Mouse (Mus musculus): Measurements from ENCODE around the gene Vsig10l. TPM values are rescaled to one million over a fixed set of nuclear protein-coding genes. Genes with fewer than 3 reads are reported as not detected.

The Vsig10l gene
- polyA plus RNA-seq (2015; fragmentation: Nextera tagmentation; extraction: Ambion mirVana), result 18.1 and 21.7 TPM in 2 replicates

GRCm38 (mm10) chr7:43462851-43463250 lies at the start of gene Vsig10l:
TSS of gene Vsig10l (plus strand) at chr7:43463151.
- WGBS, result 59% methylated on average over 4 of the region's 4 CpGs

GRCm38 (mm10) chr7:43417298-43417697 lies 45.7 kb upstream of the Vsig10l start:
- H3K9me3 ChIP-seq, result no peaks in the 10 kb centered on the region
- H3K4me2 ChIP-seq, result no peak overlapping the region
- no peak overlapping the region for H3K27ac ChIP-seq
- no peaks in the 10 kb centered on the region for H3K4me1 ChIP-seq
- H3K36me3 ChIP-seq, result no peaks in the 10 kb centered on the region
- ATAC-seq (ENCODE audit: insufficient number of reproducible peaks, low FRiP score, low TSS enrichment, low read depth), result no peak
- H3K27me3 ChIP-seq, result no peaks in the 10 kb centered on the region
- H3K4me3 ChIP-seq, result no peak overlapping the region
- 87% methylated on average over 10 of the region's 10 CpGs for WGBS
- no peak overlapping the region for H3K9ac ChIP-seq

More at GRCm38 (mm10) chr7:43462851-43463250, at the start of gene Vsig10l:
- no peak within 1 kb of the TSS for H3K27ac ChIP-seq
- H3K27me3 ChIP-seq, result peaks cover 25% of the 10 kb centered on the region
- no peak for ATAC-seq (ENCODE audit: insufficient number of reproducible peaks, low FRiP score, low TSS enrichment, low read depth)
- H3K9ac ChIP-seq, result no peak within 1 kb of the TSS
- H3K9me3 ChIP-seq, result no peaks in the 10 kb centered on the region
- no peak within 1 kb of the TSS for H3K4me3 ChIP-seq
- H3K4me2 ChIP-seq, result no peak within 1 kb of the TSS
- H3K4me1 ChIP-seq, result peaks cover 20% of the 10 kb centered on the region
- H3K36me3 ChIP-seq, result peaks cover 5% of the 10 kb centered on the region

- WGBS, result 13% methylated on average over 11 of the region's 11 CpGs
- Histone ChIP-seq H3K4me1 (0 out of 2 replicates have a peak, but pooled peaks cover 5% of the 10 kb centered on the region), H3K4me3 (no peak overlapping the region), H3K27ac (no peak overlapping the region), H3K9ac (no peak overlapping the region), H3K4me2 (no peak overlapping the region), H3K36me3 (no peaks in the 10 kb centered on the region), H3K27me3 (no peaks in the 10 kb centered on the region), H3K9me3 (no peaks in the 10 kb centered on the region)
- ATAC-seq (ENCODE audit: insufficient number of reproducible peaks, low FRiP score, low TSS enrichment, low read depth), result peak; percentile 65
These were observed 39.8 kb upstream of the Vsig10l start for GRCm38 (mm10) chr7:43422995-43423617.

GRCm38 (mm10) chr7:43423991-43424625 lies 38.8 kb upstream of the Vsig10l start:
- 69% methylated on average over 3 of the region's 3 CpGs for WGBS
- ATAC-seq (ENCODE audit: insufficient number of reproducible peaks, low FRiP score, low TSS enrichment, low read depth), result no peak

GRCm38 (mm10) chr7:43427406-43427805 lies 35.5 kb upstream of the Vsig10l start, which contains the start of gene Lim2:
TSS of gene Lim2 (plus strand) at chr7:43427670.
- ATAC-seq (ENCODE audit: insufficient number of reproducible peaks, low FRiP score, low TSS enrichment, low read depth), result no peak
- Histone ChIP-seq H3K4me1 (0 out of 2 replicates have a peak, but pooled peaks cover 5% of the 10 kb centered on the region), H3K27me3 (no peaks in the 10 kb centered on the region), H3K9ac (no peak within 1 kb of the TSS), H3K9me3 (no peaks in the 10 kb centered on the region), H3K4me3 (no peak within 1 kb of the TSS), H3K4me2 (no peak within 1 kb of the TSS), H3K27ac (no peak within 1 kb of the TSS), H3K36me3 (no peaks in the 10 kb centered on the region)
- WGBS, result 88% methylated on average over 8 of the region's 8 CpGs

More at GRCm38 (mm10) chr7:43423991-43424625, 38.8 kb upstream of the Vsig10l start:
- Histone ChIP-seq H3K27ac (no peak overlapping the region), H3K9me3 (no peaks in the 10 kb centered on the region), H3K9ac (no peak overlapping the region), H3K27me3 (no peaks in the 10 kb centered on the region), H3K4me3 (no peak overlapping the region), H3K4me1 (0 out of 2 replicates have a peak, but pooled peaks cover 5% of the 10 kb centered on the region), H3K36me3 (no peaks in the 10 kb centered on the region), H3K4me2 (no peak overlapping the region)

- Histone ChIP-seq H3K9me3 (no peaks in the 10 kb centered on the region), H3K9ac (no peak overlapping the region), H3K4me2 (no peak overlapping the region), H3K4me3 (no peak overlapping the region), H3K4me1 (no peaks in the 10 kb centered on the region), H3K36me3 (no peaks in the 10 kb centered on the region), H3K27ac (no peak overlapping the region), H3K27me3 (no peaks in the 10 kb centered on the region)
- no peak for ATAC-seq (ENCODE audit: insufficient number of reproducible peaks, low FRiP score, low TSS enrichment, low read depth)
- 54% methylated on average over 4 of the region's 4 CpGs for WGBS
These were observed 33.5 kb upstream of the Vsig10l start for GRCm38 (mm10) chr7:43429500-43429899.

- 70% methylated on average over 4 of the region's 4 CpGs for WGBS
- ATAC-seq (ENCODE audit: insufficient number of reproducible peaks, low FRiP score, low TSS enrichment, low read depth), result no peak
- H3K9ac ChIP-seq, result no peak overlapping the region
- H3K36me3 ChIP-seq, result no peaks in the 10 kb centered on the region
- H3K4me2 ChIP-seq, result no peak overlapping the region
- no peaks in the 10 kb centered on the region for H3K27me3 ChIP-seq
- H3K9me3 ChIP-seq, result no peaks in the 10 kb centered on the region
- no peaks in the 10 kb centered on the region for H3K4me1 ChIP-seq
- no peak overlapping the region for H3K4me3 ChIP-seq
- H3K27ac ChIP-seq, result no peak overlapping the region
These were observed 30.1 kb upstream of the Vsig10l start for GRCm38 (mm10) chr7:43432891-43433290.

GRCm38 (mm10) chr7:43434676-43435075 lies 28.3 kb upstream of the Vsig10l start:
- Histone ChIP-seq H3K36me3 (no peaks in the 10 kb centered on the region), H3K9ac (no peak overlapping the region), H3K4me3 (no peak overlapping the region), H3K9me3 (no peaks in the 10 kb centered on the region), H3K4me2 (no peak overlapping the region), H3K4me1 (no peaks in the 10 kb centered on the region), H3K27me3 (no peaks in the 10 kb centered on the region), H3K27ac (no peak overlapping the region)
- 85% methylated on average over 5 of the region's 5 CpGs for WGBS
- ATAC-seq (ENCODE audit: insufficient number of reproducible peaks, low FRiP score, low TSS enrichment, low read depth), result no peak

- WGBS, result 65% methylated on average over 10 of the region's 10 CpGs
- no peak within 1 kb of the TSS for H3K4me2 ChIP-seq
- no peak within 1 kb of the TSS for H3K27ac ChIP-seq
- H3K36me3 ChIP-seq, result no peaks in the 10 kb centered on the region
- no peak within 1 kb of the TSS for H3K4me3 ChIP-seq
- H3K9ac ChIP-seq, result no peak within 1 kb of the TSS
- no peaks in the 10 kb centered on the region for H3K9me3 ChIP-seq
- no peak for ATAC-seq (ENCODE audit: insufficient number of reproducible peaks, low FRiP score, low TSS enrichment, low read depth)
- no peaks in the 10 kb centered on the region for H3K27me3 ChIP-seq
- H3K4me1 ChIP-seq, result no peaks in the 10 kb centered on the region
These were observed 26.4 kb upstream of the Vsig10l start, which contains the start of gene Nkg7 for GRCm38 (mm10) chr7:43436341-43437255. TSS of gene Nkg7 (plus strand) at chr7:43437073.

GRCm38 (mm10) chr7:43438611-43439010 lies 24.3 kb upstream of the Vsig10l start:
- WGBS, result 75% methylated on average over 4 of the region's 4 CpGs
- H3K9me3 ChIP-seq, result no peaks in the 10 kb centered on the region
- H3K4me2 ChIP-seq, result no peak overlapping the region
- no peak for ATAC-seq (ENCODE audit: insufficient number of reproducible peaks, low FRiP score, low TSS enrichment, low read depth)
- no peak overlapping the region for H3K9ac ChIP-seq
- H3K4me3 ChIP-seq, result no peak overlapping the region
- H3K4me1 ChIP-seq, result peaks cover 8% of the 10 kb centered on the region
- H3K27ac ChIP-seq, result no peak overlapping the region
- H3K27me3 ChIP-seq, result no peaks in the 10 kb centered on the region
- H3K36me3 ChIP-seq, result no peaks in the 10 kb centered on the region

- H3K9ac ChIP-seq, result no peak within 1 kb of the TSS
- no peaks in the 10 kb centered on the region for H3K27me3 ChIP-seq
- 85% methylated on average over 6 of the region's 6 CpGs for WGBS
- H3K36me3 ChIP-seq, result no peaks in the 10 kb centered on the region
- ATAC-seq (ENCODE audit: insufficient number of reproducible peaks, low FRiP score, low TSS enrichment, low read depth), result no peak
- no peak within 1 kb of the TSS for H3K4me3 ChIP-seq
- no peak within 1 kb of the TSS for H3K4me2 ChIP-seq
- H3K4me1 ChIP-seq, result peaks cover 18% of the 10 kb centered on the region
- no peaks in the 10 kb centered on the region for H3K9me3 ChIP-seq
- H3K27ac ChIP-seq, result no peak within 1 kb of the TSS
These were observed 22.5 kb upstream of the Vsig10l start, which contains the start of gene Cldnd2 for GRCm38 (mm10) chr7:43440482-43440881. TSS of gene Cldnd2 (plus strand) at chr7:43440782.

Data from limb, embryonic 15.5 days (tissue).